Mouse (Mus musculus) thymus, postnatal 10 days (tissue): ENCODE measurements around the gene Olfr1392.
"Not testable (repeated sequence)": the region's sequence is repeated elsewhere in the genome, so short reads cannot be mapped to it uniquely, and the experiment has no call there.

Experiments
- DNase-seq, 2 experiments: peaks; one replicate each; pipeline ENCODE4 v3.0.0; 2021; ENCODE audit warnings: low spot score in 2 of 2

Gene Olfr1392

DNA sequence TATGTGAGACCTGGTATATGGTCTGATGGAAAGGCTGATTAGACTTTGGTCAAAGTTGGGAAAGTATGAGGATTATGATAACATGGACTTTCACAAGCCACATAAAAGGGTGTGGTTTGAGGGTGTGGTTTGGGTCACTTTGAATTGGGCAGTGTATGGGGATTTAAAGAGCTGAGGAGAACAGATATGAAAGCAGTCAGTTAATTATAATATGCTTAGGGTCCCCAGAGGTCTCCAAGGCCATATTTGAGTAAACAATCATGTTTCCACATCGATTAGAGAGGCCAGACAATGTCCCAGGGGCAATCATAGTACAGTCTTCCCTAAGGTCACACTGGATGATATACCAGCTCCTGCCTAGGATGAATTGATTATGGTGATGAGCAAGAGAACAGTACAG lies at the start of gene Olfr1392:
Gene Olfr1392, plus strand, starts transcription at position 301 of the 400 bp plus-strand sequence.
- DNase-seq = not testable (repeated sequence)

DNA sequence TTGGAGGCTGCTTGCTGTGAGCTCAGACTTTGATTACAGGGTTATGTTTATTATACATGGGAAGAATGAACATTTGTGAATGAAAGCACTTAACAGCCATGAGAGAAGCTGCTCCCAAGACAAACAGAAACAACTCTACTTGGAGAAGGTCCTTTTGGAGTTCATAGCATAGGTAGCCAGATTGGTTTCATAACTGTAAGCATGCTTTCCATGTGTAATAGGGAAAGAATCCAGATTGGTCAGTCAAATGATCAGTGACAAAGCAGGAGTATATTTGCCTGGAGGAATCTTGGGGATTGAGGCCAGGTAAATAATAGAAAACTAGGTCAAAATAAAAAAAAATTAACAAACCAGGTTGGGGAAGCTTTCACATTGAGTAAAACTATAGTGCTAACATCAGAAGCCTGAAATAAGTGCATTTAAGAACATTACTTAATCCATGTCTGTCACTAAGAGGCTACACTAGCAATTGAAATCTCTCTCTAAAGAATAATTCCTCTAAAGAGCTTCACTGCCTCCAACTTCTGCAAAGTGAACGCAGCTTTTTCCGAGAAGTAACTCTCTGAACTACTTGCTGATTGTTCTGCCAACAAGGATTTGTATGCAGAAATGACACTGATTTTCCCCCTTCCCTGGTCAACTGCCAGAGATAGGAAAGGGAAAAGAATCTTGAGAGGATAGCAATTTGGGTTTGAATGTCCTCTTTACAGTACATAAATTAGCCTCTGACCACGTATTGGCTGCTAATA lies 49.4 kb upstream of the Olfr1392 start:
- no peak for DNase-seq

DNA sequence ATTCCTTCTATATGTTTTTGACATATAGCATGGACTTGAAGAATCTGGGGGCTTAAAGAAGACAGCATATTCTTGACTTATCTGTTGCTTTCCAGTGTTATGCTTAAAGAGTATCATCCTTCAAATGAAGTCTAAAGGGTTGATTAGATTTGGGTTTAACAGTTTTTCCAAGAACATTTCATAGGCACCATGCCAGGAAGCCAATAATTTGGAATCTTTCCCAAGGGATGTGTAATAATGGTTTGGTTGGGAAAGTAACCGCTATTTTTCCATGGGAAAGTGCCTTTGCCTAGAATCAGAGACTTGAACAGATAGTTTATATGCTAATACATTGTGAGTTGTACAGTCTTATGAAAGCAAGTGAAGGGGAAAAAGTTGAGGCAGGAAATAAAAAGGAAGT lies 48.2 kb upstream of the Olfr1392 start:
- DNase-seq = no peak

DNA sequence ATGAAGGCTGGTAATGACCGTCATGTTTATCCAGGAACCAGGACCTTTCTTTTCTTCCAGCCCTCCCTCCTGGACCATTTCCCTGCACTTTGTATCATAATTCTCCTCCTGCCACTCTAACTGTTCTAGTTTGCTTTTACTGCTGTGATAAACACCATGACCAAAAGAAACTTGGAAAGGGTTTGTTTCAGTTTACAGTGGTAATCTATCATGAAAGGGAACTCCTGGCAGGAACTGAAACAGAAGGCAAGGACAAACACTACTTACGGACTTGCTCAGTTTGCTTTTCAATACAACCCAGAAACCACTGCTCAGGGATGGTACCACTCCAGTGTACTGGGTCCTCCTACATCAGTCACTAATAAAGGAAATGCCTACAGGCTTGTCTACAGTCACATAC lies 47.5 kb upstream of the Olfr1392 start:
- DNase-seq = no peak

DNA sequence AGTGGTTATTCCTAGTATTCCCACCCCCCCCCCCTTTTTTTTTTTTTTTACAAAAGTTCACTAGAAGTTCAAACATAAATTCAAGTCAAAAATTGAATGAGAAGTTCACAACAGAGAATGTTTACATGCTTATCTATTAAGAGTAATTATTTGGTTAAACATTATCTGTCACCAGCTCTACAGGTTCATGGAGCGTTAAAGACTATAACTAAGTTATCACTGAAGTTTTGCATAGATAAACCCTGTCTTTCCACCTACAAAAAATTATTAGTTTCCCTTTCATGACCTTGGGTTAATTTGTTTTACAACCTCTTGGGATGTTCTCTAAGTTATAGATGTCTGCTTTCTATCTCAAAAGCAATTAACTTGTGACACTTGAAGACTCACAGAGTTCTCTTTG lies 44.8 kb upstream of the Olfr1392 start:
- DNase-seq = no peak

DNA sequence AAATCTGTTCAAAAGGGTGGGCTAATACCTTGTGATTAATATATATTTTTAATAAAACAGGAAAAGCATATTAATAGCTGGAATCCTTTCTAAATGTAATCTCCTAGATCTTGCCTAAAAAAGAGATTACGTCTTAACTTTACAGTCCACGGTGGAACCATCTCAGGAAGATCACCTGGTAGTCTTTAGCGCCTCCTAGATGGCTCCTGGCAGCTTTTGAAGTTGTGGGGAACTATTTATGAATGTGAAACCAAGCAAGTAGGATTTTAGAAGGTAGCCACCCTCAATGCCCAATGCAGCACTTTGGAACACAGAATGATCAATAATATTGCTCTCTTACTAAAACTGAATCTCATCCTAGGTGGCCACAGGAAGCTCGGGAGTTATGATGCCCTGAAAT lies 44.2 kb upstream of the Olfr1392 start:
- no peak for DNase-seq

DNA sequence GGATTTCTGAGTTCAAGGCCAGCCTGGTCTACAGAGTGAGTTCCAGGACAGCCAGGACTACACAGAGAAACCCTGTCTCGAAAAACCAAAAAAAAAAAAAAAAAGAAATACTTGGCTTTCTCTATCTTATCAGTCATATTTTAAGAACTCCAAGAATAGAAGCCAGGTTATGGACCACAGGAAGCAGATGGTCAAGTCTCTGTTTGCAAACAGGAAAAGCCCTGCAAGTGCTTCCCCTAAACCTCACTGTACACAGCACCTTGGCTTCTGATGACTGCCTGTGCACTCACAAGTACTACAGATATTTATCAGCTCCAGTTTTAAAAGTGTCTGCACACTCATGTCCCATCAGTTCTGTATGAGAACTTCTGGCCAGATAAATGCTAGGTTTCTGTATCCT lies 43.6 kb upstream of the Olfr1392 start:
- no peak for DNase-seq

DNA sequence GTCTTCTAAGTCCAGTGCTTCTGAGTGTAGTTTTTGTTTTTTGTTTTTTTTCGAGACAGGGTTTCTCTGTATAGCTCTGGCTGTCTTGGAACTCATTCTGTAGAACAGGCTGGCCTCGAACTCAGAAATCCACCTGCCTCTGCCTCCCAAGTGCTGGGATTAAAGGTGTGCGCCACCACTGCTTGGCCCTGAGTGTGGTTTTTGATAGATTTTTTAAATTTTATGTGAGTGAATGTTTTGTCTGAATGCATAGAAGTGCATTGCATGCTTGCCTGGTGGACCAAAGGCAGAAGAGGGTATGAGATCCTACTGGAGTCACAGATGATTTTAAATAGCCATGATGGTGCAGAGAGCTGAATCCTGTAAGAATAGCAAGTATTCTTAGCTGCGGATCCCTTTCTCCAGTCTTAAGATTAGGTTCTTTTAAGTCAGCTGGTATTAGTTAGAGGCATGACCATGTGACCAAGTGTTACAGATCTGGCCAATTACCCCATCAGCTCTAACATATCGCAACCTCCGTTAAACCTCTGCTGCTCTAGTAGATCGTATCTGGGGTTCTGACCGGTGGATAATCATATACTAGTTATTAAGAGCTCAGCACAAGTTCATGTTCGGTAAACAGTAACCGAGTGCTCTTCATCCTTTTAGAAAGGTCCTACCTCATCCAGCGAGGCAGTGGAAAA lies 42.0 kb upstream of the Olfr1392 start:
- DNase-seq = no peak

DNA sequence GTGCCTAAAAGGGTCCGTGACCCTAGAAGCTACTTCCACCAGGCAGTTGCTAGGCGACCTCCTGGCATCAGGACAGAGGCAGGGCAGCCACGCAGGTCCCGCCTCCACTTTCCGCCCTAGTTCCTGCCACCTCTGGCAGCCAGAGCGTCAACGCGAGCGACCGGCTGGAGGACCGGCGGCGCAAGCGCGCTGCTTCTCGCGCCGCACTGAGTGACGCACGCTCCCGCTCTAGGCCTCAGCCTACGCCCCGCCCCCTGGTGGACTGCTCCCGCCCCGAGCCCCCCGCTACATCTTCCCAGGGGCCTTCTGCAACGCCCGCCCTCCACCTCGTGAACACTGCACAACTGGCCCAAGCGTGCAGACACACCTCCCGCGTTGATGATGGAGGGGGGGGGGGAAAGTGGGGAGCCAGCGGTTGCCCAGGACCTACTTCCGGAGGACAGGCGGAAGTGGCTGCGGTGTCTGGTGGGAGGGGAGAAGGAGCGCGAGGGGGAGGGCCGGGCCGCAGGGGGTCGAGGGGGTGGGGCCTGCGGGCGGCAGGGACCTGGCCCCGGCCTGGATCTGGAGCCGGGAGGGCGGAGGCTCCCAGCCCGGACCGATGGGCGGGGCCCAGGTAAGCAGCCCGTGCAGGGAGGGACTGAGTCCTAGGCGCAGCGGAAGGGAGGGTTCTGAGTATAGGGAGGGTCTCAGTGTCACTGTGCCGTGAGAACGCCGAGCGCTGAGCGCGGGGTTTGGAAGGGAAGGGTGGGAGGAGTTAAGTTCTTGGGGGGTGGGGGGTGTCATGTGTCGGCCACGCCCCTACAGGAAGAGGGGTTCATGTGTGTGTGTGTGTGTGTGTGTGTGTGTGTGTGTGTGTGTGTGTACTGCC lies 41.1 kb upstream of the Olfr1392 start, which contains the start of gene Mgat1:
Gene Mgat1, plus strand, starts transcription at position 465 of the 868 bp plus-strand sequence.
- peak; percentile 94 for DNase-seq

DNA sequence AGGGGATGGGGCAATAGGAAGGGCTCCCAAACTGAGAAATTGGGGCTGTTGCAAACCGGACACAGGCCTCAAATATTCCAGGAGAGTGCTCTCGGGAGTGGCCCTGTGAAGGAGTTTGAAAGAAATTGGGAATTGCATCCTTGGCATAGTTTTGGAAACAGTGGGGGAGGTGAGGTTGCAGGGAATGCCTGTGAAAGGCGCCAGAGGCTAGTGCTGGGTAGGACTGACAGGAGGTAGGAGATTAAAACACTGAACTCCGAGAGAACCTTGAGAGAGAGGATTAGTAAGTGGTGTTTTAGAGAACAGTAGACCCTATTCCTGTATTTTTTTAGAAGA lies 40.5 kb upstream of the Olfr1392 start:
- no peak for DNase-seq

DNA sequence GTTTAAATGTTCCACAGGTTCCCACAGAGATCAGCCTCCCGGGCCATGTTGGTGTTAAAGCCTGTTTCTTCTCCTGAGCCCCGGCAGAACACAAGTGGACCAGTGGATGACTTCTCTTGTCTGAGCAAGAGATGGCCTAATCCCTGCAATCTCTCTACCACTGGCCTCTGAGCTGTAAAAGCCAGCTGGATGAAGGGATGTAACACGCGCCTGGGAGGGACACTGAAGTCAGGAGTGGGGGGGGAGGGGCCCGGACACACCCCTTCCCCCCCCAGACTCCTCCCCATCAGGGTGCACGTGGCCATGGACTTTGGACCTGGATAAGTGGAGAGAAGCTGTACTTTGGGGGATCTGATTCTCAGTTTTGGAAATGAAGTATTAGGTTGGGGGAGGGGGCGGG lies 39.9 kb upstream of the Olfr1392 start:
- DNase-seq = peak in 1 of 2 experiments; percentile 25

DNA sequence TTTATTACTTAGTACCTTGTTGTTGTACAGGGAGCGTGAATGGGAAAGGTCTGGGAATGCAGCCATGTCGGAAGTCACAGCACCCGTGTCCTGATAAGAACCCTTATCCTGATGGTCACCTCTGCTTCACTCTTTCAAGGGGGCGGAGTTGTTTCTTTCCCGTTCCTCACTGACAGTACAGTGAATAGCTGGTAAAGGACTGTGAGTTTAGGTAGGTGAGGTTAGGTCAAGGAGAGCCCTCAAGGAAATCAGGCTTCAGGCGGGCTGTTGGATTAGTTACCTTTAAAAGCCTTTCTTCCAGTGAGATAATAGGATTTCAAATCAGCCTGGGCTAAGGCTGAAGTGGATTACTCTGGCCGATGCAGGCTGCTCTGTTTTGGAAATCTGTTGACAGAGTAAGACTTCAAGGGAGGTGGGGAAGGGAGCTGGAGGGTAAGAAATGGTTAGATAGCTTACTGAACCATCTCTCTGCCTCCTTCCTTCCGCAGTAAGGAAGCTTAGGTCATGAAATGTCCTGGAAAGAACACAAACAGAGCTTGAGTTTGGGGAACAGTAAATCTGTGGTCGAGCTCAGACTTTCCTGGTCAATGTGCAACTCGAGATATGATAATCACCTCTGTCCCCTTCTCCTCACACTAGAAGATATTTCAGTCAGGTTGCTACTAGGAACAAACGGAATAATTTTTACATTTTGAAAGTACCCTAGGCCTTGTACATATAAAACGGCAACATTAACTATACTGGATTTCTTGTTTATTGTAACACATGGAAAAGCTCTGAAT lies 39.3 kb upstream of the Olfr1392 start:
- no peak for DNase-seq

DNA sequence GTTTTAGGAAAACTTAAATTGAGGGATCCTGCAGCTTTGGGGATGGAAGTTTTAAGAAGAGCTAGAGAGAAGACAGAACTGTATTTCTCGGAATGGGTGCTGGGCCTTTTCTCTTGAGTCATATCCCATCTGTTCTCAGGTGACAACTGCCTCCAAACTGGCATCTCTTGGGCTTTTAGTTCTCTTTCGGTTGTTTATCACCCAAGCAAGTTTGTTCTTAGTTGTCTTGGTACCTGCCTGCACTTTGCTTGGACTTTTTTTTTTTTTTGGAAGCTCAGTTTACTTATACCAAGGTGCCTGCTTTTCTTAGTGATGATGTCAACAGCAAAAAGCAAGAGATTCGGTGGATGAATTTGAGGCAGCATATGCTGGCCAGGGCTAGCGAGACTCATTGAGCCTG lies 38.6 kb upstream of the Olfr1392 start:
- DNase-seq = no peak

DNA sequence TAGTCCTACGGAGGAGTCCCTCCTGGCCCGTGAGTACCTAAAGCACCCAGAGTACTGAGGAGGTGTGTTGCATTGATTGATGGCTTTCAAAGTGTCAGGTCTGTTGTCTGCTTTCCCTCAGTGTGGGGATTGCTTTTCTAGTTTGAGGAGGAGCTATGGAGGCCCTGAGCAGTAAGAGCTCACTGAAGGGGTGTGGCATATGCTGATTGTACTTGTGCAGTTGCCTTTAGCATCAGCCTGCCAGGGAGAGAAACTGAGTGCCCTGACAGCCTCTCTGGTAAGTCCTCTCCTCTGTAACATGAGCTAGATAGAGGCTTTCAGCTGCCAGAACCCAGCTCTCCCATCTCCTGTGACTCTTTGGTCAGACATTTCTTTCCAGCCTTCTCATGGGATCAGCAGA lies 37.8 kb upstream of the Olfr1392 start:
- peak; percentile 40 to 55 for DNase-seq

DNA sequence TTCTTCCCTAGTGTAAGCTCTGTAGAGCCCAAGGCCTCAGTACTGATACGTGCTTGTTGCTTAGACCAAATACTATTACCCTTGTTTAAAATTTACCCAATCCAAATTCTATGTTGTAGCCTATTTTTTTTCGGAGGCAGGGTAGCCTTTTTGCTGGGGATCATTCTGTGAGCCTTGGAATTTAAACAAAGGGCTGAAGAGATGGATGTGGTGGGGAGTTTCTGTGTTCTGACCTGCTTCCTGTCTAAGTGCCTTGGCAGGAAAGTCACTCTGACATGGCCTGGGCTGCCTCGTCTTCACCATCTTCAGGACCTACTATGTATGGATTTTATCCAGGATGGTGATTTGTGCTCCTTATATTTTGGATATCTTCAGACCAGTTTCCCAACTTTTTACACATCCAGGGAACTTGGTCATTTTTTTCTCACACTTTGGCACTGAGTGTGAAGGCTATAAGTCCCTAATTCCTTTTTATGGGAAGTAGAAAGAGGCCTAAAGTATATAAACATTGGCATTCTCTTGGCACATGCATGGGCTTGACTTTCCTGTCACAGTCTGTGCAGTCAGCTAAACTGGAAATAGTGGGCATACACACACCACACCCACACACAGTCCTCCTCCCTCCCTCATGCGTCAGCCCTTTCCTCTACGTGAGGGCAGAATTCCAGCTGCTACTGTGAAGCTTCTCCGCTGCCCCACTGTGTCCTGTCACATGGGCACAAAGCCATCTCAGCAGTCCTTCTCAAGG lies 36.7 kb upstream of the Olfr1392 start:
- peak; percentile 36 to 44 for DNase-seq

DNA sequence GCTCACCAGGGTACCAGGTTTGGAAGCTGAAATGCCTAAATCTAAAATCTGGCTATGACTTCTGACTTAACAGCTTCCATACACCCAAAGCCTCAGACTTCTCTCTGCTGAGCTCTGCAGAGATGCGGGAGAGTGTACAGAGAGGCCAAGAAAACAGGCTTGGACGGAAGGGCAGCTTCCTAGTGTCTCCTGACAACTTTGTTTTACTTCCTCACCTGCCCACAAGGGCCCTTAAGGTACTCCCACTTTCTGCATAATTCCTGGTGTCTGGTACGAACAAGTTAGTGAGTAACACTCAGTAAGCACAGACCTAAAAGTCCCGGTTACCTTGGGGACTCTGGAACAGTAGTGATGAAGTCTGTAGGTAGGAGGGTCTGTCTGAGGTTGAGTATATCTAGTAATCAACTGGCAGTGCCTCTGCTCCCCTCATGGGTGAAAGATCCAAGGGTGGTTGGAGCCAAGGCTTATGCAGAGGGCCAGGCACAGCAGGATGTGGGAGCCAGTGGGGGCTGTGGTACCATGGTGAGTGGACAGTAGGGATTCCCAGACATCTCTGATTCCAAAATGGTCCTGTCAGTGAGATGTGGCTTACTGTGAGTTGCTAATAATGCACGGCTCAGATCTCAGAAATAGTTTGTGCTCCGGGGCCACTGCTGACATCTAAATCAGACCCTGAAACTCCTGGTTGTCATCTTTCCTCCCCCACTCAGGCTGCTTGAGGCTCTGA lies 35.9 kb upstream of the Olfr1392 start:
- no peak for DNase-seq

DNA sequence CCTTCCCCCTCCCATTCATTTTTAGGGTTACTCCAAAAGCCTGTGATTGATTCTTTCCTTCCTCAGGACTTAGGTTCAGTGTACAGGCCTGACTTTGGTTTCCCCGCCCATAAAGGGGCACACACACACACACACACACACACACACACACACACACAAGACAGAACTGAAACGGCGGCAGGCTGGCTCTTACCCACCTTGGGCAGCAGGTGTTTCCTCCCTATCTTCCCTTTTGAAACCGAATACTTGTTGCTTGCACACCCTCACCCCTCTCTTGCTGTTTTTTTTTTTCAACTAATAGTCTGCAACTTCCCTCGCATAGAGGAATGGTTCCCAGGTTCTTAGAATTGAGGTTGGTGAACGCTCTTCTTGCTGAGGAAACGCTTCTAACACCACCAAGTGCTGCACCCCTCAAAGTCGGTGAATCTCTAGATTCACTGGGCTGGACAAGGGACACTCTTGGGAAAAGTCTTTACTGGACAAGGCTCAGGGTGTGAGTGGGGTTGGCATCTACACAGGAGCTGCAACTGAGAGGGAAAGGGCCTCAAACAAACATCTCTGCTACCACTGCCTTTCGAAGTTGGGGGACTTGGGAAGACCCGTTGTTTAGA lies 35.2 kb upstream of the Olfr1392 start:
- peak; percentile 79 to 81 for DNase-seq

DNA sequence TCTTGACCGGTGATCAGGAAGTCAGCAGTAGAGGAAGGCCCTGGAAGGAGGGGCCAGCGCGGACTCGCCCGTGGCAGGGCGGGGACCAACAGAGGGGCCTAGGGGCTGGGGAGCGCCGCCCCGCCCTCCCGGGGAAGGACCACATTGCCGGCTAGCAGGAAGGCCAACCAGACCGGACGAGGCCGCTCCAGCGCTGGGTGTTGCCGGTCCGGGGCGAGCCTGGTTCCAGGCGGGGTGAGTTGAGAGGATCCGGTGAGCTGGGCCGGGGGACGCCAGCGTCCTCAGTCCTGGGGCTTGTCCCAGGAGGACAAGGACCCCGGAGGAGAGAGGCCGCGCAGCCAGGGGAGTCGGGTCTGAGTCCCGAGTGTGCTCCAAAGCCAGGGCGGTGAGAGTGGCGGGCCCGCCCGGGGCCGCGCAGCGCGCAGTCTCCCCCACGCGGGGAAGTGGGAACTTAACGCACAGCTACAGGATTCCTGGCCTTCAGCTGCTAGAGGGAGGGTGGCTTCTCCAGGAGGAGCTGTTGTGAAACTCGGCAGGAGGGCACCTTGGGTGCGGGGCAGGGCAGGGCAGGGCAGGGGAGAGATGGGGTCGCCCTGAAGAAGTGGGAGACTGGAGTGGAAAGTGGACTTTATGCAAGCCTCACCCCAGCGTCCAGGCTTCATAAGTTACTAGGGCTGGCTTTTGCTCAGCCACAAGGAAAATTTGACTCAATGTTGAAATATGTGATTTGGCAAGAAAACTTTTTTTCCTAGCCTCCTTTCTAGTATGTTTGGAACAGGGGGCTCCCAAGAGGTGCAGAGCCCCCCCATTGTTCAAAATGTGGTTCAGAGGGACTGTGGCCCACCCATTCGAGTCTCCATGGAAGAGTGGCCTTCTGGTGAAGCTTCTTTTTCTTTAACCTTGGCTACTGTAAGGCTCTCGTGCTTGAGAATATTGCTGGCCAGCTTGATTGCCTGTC lies 34.4 kb upstream of the Olfr1392 start:
- peak; percentile 75 to 78 for DNase-seq

DNA sequence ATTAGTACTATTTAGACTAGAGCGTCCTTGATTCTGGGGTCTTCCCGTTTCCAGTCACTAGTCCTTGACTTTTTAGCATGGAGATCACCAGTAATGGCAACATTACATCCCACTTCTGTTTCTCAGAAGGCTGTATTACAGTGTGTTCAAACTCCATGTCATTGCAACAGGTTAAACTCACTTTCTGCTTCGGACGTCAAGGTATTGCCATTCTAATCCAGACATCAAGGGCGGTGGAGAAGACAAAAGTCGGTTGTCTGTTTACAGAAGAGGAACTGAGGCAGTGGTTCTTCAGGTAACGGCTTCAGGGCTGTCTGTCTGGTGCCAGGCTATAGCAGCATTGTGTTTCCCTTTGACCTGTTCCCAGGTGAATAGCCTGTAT lies 33.7 kb upstream of the Olfr1392 start:
- no peak for DNase-seq
